Mouse (Mus musculus) neural tube, embryonic 11.5 days (tissue): ENCODE results near the gene Tmprss7. TPM values are rescaled to one million over a fixed set of nuclear protein-coding genes. Genes with fewer than 3 reads are reported as not detected.

ENCODE experiments used
- polyA plus RNA-seq: library from polyadenylated mRNA; unstranded; fragments of >200 nt; fragmentation: Nextera tagmentation; extraction: Ambion mirVana; gene quantifications from 2 replicates; pipeline ENCODE4 v1.2.1, GENCODE M21; 2014

Gene Tmprss7
- polyA plus RNA-seq, 1 experiment from 2014 or later = 0.41 TPM

Other genes starting within 250 kb of the Tmprss7 start
- not detected in 2 replicates for gene Gm609, start 200.7 kb downstream of the Tmprss7 start, polyA plus RNA-seq
- gene Gm17783, start 161.6 kb downstream of the Tmprss7 start, polyA plus RNA-seq = not detected in 2 replicates
- not detected in 2 replicates for gene Slc9c1, start 158.3 kb downstream of the Tmprss7 start, polyA plus RNA-seq
- 0.12 and 0.24 TPM in 2 replicates for gene Gcsam, start 83.3 kb downstream of the Tmprss7 start, polyA plus RNA-seq
- 0.28 TPM in 1 of 2 replicates, not detected in the other for gene BC016579, start 39.6 kb downstream of the Tmprss7 start, polyA plus RNA-seq
- gene Tagln3, start 30.9 kb upstream of the Tmprss7 start, polyA plus RNA-seq = 433 and 470 TPM in 2 replicates
- 43.2 and 48.8 TPM in 2 replicates for gene Abhd10, start 49.3 kb upstream of the Tmprss7 start, polyA plus RNA-seq